Mouse (Mus musculus) forebrain, postnatal 0 days (tissue): Measurements from ENCODE around the gene S100a13. TPM values are rescaled to one million over a fixed set of nuclear protein-coding genes. Genes with fewer than 3 reads are reported as not detected.

Experiments
- ATAC-seq: fragments of 200-750 bp; cut with Nextera tagmentation; 2 replicates; pipeline ENCODE4 v1.8.0; 2017; ENCODE audit warnings: mild to moderate bottlenecking, moderate library complexity
- DNase-seq: peaks from one replicate; pipeline ENCODE4 v3.0.0-alpha.2; 2015
- H3K27ac ChIP-seq: fragments of 300-500 bp; sonication (generic); 2 replicates; pipeline ENCODE4 v1.5.1; 2014; ENCODE audit warnings: low read depth, mild to moderate bottlenecking, antibody characterized with exemption, low read length, moderate library complexity, mixed read lengths
- H3K27me3 ChIP-seq: fragments of 300-500 bp; sonication (generic); 2 replicates; pipeline ENCODE4 v1.6.1; 2014; ENCODE audit warnings: mild to moderate bottlenecking, low read length, mixed read lengths; ENCODE audit not compliant: insufficient read depth
- H3K36me3 ChIP-seq: fragments of 300-500 bp; sonication (generic); 2 replicates; pipeline ENCODE4 v1.6.1; 2014; ENCODE audit warnings: mild to moderate bottlenecking, moderate library complexity; ENCODE audit not compliant: insufficient read depth
- H3K4me1 ChIP-seq: fragments of 300-500 bp; sonication (generic); 2 replicates; pipeline ENCODE4 v1.6.1; 2014; ENCODE audit warnings: antibody characterized with exemption; ENCODE audit not compliant: insufficient read depth
- H3K4me2 ChIP-seq: fragments of 300-500 bp; sonication (generic); 2 replicates; pipeline ENCODE4 v1.6.1; 2014; ENCODE audit warnings: low read depth, mild to moderate bottlenecking, moderate library complexity
- H3K4me3 ChIP-seq: fragments of 300-500 bp; sonication (generic); 2 replicates; pipeline ENCODE4 v1.5.1; 2014; ENCODE audit warnings: low read depth, low read length, mixed read lengths
- H3K9ac ChIP-seq: fragments of 300-500 bp; sonication (generic); 2 replicates; pipeline ENCODE4 v1.6.1; 2014; ENCODE audit warnings: mild to moderate bottlenecking
- H3K9me3 ChIP-seq: fragments of 300-500 bp; sonication (generic); 2 replicates; pipeline ENCODE4 v1.6.1; 2016; ENCODE audit warnings: low read length
- CTCF ChIP-seq: sonication (generic); IDR thresholded peaks from 2 replicates; pipeline ENCODE4 v1.5.1; 2016; ENCODE audit warnings: antibody characterized with exemption, control low read depth, low read depth
- WGBS: fragments of 180-500 bp; shearing (Covaris S2); extraction: QIAGEN DNeasy Blood & Tissue Kit; methylation state at CpG from one replicate; pipeline ENCODE4 v1.1.7; 2014; 5-methylcytosine and 5-hydroxymethylcytosine counted together
- polyA plus RNA-seq: library from polyadenylated mRNA; unstranded; fragments of >200 nt; fragmentation: Nextera tagmentation; extraction: Ambion mirVana; gene quantifications from 2 replicates; pipeline ENCODE4 v1.2.1, GENCODE M21; 2015
- total RNA-seq: library from RNA; depleted of rRNA; stranded (reverse); fragments of >200 nt; gene quantifications from 2 replicates; pipeline ENCODE4 v1.2.3, GENCODE M21; 2014; rRNA removed

S100a13 gene
- total and polyA plus RNA-seq, 2 experiments from 2014 or later, result 8.4 to 16.1 TPM

- 73% methylated on average over 2 of the region's 2 CpGs for WGBS
- Histone ChIP-seq H3K9me3 (no peaks in the 10 kb centered on the region), H3K4me3 (no peak overlapping the region), H3K4me2 (no peak overlapping the region), H3K4me1 (no peaks in the 10 kb centered on the region), H3K36me3 (no peaks in the 10 kb centered on the region), H3K27ac (no peak overlapping the region), H3K9ac (no peak overlapping the region), H3K27me3 (no peaks in the 10 kb centered on the region)
- ATAC-seq (no peak), DNase-seq (no peak)
- no peak for TF ChIP-seq CTCF
Observed at GRCm38 (mm10) chr3:90552231-90552630, 38.0 kb downstream of the S100a13 start.

DNA sequence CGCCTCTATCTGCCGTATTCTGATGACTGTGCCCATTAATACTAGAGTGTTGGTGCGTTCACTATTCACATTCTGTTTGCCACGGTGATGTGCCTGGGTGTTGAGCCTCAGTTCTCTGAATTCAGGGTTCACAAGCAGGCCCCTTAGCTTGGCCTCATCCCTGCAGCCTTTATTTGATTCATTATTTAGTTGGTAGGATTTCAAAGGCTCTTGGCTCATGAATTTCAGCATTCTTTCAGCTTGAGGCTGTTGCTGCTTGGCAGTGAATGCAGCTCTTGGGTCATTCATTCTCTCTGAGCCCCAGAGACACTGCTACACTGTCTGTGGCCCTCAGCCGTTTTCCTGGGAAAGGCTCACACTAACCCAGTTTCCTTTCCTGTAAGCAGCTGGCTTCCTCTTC, 41.7 kb downstream of the S100a13 start:
- Histone ChIP-seq H3K9me3 (no peaks in the 10 kb centered on the region), H3K4me3 (no peak overlapping the region), H3K9ac (no peak overlapping the region), H3K27me3 (no peaks in the 10 kb centered on the region), H3K36me3 (no peaks in the 10 kb centered on the region), H3K27ac (no peak overlapping the region), H3K4me2 (no peak overlapping the region), H3K4me1 (no peaks in the 10 kb centered on the region)
- TF ChIP-seq CTCF, result no peak
- DNase-seq, result peak; percentile 59
- WGBS, result 13% methylated on average over 5 of the region's 5 CpGs
- ATAC-seq, result peak; percentile 95

GRCm38 (mm10) chr3:90560008-90560628, 45.9 kb downstream of the S100a13 start, which contains the start of gene S100a3:
TSS of gene S100a3 (plus strand) at chr3:90560578.
- H3K4me1 ChIP-seq, result no peaks in the 10 kb centered on the region
- H3K9ac ChIP-seq, result no peak within 1 kb of the TSS
- H3K9me3 ChIP-seq, result no peaks in the 10 kb centered on the region
- H3K4me2 ChIP-seq, result no peak within 1 kb of the TSS
- DNase-seq (no peak), ATAC-seq (peak; percentile 29; the same call in 1 of the 2 replicates)
- H3K36me3 ChIP-seq, result no peaks in the 10 kb centered on the region
- no peak for TF ChIP-seq CTCF
- H3K4me3 ChIP-seq, result no peak within 1 kb of the TSS
- H3K27me3 ChIP-seq, result no peaks in the 10 kb centered on the region
- 87% methylated on average over 6 of the region's 6 CpGs for WGBS
- H3K27ac ChIP-seq, result no peak within 1 kb of the TSS

Other genes starting within 250 kb of the S100a13 start
- 20.1 and 29.8 TPM in 2 replicates for gene Dennd4b, start 249.2 kb upstream of the S100a13 start, total RNA-seq
- gene Dennd4b, start 249.2 kb upstream of the S100a13 start, polyA plus RNA-seq, result 4.4 and 5.1 TPM in 2 replicates
- gene Gatad2b, start 221.3 kb upstream of the S100a13 start, total RNA-seq, result 29.5 and 34.1 TPM in 2 replicates
- 6.9 and 12.6 TPM in 2 replicates for gene Gatad2b, start 221.3 kb upstream of the S100a13 start, polyA plus RNA-seq
- 47.4 and 50.8 TPM in 2 replicates for gene Slc27a3, start 124.5 kb upstream of the S100a13 start, total RNA-seq
- 23.7 and 25.0 TPM in 2 replicates for gene Slc27a3, start 124.5 kb upstream of the S100a13 start, polyA plus RNA-seq
- gene Ints3, start 80.8 kb upstream of the S100a13 start, total RNA-seq, result 49.7 and 51.5 TPM in 2 replicates
- 16.0 and 20.6 TPM in 2 replicates for gene Ints3, start 80.8 kb upstream of the S100a13 start, polyA plus RNA-seq
- gene Npr1, start 48.6 kb upstream of the S100a13 start, total RNA-seq, result 2.7 and 6.9 TPM in 2 replicates
- gene Npr1, start 48.6 kb upstream of the S100a13 start, polyA plus RNA-seq, result 1.7 and 2.1 TPM in 2 replicates
- 199 and 239 TPM in 2 replicates for gene Ilf2, start 38.3 kb upstream of the S100a13 start, total RNA-seq
- 170 and 191 TPM in 2 replicates for gene Ilf2, start 38.3 kb upstream of the S100a13 start, polyA plus RNA-seq
- 41.4 and 48.2 TPM in 2 replicates for gene Snapin, start 23.4 kb upstream of the S100a13 start, total RNA-seq
- gene Snapin, start 23.4 kb upstream of the S100a13 start, polyA plus RNA-seq, result 79.1 and 80.4 TPM in 2 replicates
- 272 and 302 TPM in 2 replicates for gene Chtop, start 4.9 kb upstream of the S100a13 start, total RNA-seq
- 179 and 186 TPM in 2 replicates for gene Chtop, start 4.9 kb upstream of the S100a13 start, polyA plus RNA-seq
- 16.1 and 33.6 TPM in 2 replicates for gene S100a1, start within 50 bp of the S100a13 start, total RNA-seq
- gene S100a1, start within 50 bp of the S100a13 start, polyA plus RNA-seq, result 47.0 and 52.8 TPM in 2 replicates
- 0.08 TPM in 1 of 2 replicates, not detected in the other for gene S100a14, start 12.4 kb downstream of the S100a13 start, total RNA-seq
- not detected in 2 replicates for gene S100a14, start 12.4 kb downstream of the S100a13 start, polyA plus RNA-seq
- gene S100a16, start 22.8 kb downstream of the S100a13 start, total RNA-seq, result 39.4 and 48.7 TPM in 2 replicates
- 74.4 and 78.6 TPM in 2 replicates for gene S100a16, start 22.8 kb downstream of the S100a13 start, polyA plus RNA-seq
- 0.10 and 0.23 TPM in 2 replicates for gene S100a3, start 46.1 kb downstream of the S100a13 start, total RNA-seq
- gene S100a3, start 46.1 kb downstream of the S100a13 start, polyA plus RNA-seq, result 0.51 and 0.52 TPM in 2 replicates
- gene S100a2, start 75.8 kb downstream of the S100a13 start, total RNA-seq, result not detected in 2 replicates
- gene S100a2, start 75.8 kb downstream of the S100a13 start, polyA plus RNA-seq, result not detected in 2 replicates
- gene Gm42674, start 87.5 kb downstream of the S100a13 start, total RNA-seq, result not detected in 2 replicates
- not detected in 2 replicates for gene Gm42674, start 87.5 kb downstream of the S100a13 start, polyA plus RNA-seq
- gene S100a4, start 89.3 kb downstream of the S100a13 start, total RNA-seq, result 2.8 and 5.9 TPM in 2 replicates
- gene S100a4, start 89.3 kb downstream of the S100a13 start, polyA plus RNA-seq, result 2.1 and 2.4 TPM in 2 replicates
- not detected in 2 replicates for gene S100a5, start 94.1 kb downstream of the S100a13 start, total RNA-seq
- gene S100a5, start 94.1 kb downstream of the S100a13 start, polyA plus RNA-seq, result 0.79 TPM in 1 of 2 replicates, not detected in the other
- 17.9 and 18.1 TPM in 2 replicates for gene S100a6, start 98.4 kb downstream of the S100a13 start, total RNA-seq
- gene S100a6, start 98.4 kb downstream of the S100a13 start, polyA plus RNA-seq, result 34.9 and 40.7 TPM in 2 replicates
- gene S100a7a, start 139.6 kb downstream of the S100a13 start, total RNA-seq, result 0.19 and 0.23 TPM in 2 replicates
- gene S100a7a, start 139.6 kb downstream of the S100a13 start, polyA plus RNA-seq, result not detected in 2 replicates
- gene S100a8, start 154.5 kb downstream of the S100a13 start, total RNA-seq, result 6.7 and 15.1 TPM in 2 replicates
- 4.3 and 13.9 TPM in 2 replicates for gene S100a8, start 154.5 kb downstream of the S100a13 start, polyA plus RNA-seq
- gene S100a9, start 181.3 kb downstream of the S100a13 start, total RNA-seq, result 0.90 and 5.3 TPM in 2 replicates
- 3.6 and 11.5 TPM in 2 replicates for gene S100a9, start 181.3 kb downstream of the S100a13 start, polyA plus RNA-seq
- not detected in 2 replicates for gene Pglyrp4, start 212.5 kb downstream of the S100a13 start, total RNA-seq
- gene Pglyrp4, start 212.5 kb downstream of the S100a13 start, polyA plus RNA-seq, result not detected in 2 replicates